Mouse (Mus musculus) embryonic fibroblast, embryonic 13.5 days (primary cell): Measurements from ENCODE around the gene Cntnap4. TPM values are rescaled to one million over a fixed set of nuclear protein-coding genes. Genes with fewer than 3 reads are reported as not detected.

Source experiments
- H3K27ac ChIP-seq: 2 replicates; pipeline ENCODE4 v1.5.1; 2012; ENCODE audit warnings: low read length, control low read depth, inconsistent platforms; ENCODE audit not compliant: insufficient read depth
- H3K4me1 ChIP-seq: 2 replicates; pipeline ENCODE4 v1.6.1; 2011; ENCODE audit warnings: low read length; ENCODE audit not compliant: control insufficient read depth, insufficient read depth
- H3K4me3 ChIP-seq: 2 replicates; pipeline ENCODE4 v1.5.1; 2011; ENCODE audit warnings: mild to moderate bottlenecking, control low read depth, low read length; ENCODE audit not compliant: insufficient read depth
- CTCF ChIP-seq: IDR thresholded peaks from 2 replicates; pipeline ENCODE4 v1.5.1; 2011; ENCODE audit warnings: mild to moderate bottlenecking, control low read depth, low read length, moderate library complexity, borderline replicate concordance; ENCODE audit not compliant: insufficient read depth
- POLR2A ChIP-seq: IDR thresholded peaks from 2 replicates; pipeline ENCODE4 v1.6.1; 2011; ENCODE audit warnings: low read depth, mild to moderate bottlenecking, control low read depth, low read length, moderate library complexity
- polyA plus RNA-seq: library from polyadenylated mRNA; stranded (reverse); fragments of >200 nt; gene quantifications from 2 replicates; pipeline ENCODE4 v1.2.4, GENCODE M21; 2011; ENCODE audit warnings: low read depth; ENCODE audit not compliant: missing spikeins, insufficient read length

Gene Cntnap4
- polyA plus RNA-seq, 1 experiment = not detected

DNA sequence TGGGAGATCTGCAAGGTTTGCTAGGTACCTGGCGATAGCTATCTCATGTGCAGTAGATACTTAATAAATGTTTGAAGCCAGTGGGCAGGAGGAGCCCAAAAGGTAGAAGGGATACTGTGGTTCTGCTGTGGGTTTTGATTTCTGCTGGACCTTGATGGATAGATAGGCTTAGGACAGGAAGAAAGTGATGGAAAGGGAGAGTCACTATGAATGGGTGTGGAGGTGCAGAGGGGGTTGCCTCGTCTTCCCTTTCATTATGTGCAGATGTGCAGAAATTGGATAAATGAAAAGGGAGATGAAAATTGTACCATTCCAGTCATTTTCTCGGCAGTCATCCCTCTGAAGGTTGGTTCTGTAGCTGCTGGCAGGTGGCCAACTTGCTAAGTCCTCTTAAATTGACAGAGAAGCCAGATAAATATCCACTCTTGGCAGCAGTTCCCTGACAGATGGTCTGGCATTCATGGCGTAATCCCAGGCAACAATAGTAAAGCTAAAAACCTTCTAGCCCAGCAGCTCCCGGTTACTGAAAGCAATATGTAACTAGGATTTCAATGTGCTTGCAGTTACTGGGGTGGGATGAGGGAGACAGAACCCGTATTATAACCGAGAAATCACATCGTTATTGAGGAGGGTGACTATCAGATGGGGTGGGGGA lies 336.7 kb downstream of the Cntnap4 start:
- H3K27ac ChIP-seq = no peak overlapping the region; the same call in 1 of the 2 replicates
- H3K4me1 ChIP-seq = peaks cover 8% of the 10 kb centered on the region
- TF ChIP-seq POLR2A (no peak), CTCF (no peak)
- no peak overlapping the region for H3K4me3 ChIP-seq

DNA sequence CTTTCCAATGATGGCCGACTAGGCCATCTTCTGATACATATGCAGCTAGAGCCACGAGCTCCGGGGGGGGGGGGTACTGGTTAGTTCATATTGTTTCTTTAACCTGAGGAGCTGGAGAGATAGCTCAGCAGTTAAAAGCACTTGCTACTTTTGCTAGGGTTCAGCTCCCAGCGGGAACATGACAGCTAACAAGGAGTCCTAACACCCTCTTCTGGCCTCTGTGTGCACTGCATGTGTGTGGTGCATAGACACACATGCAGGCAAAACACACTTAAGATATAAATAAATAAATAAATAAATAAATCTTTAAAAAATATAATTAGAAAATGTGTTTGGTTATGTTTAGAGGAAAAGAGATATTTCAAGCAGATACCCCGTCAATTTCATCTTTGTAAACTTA lies 339.7 kb downstream of the Cntnap4 start:
- Histone ChIP-seq H3K27ac (no peak overlapping the region), H3K4me1 (peaks cover 8% of the 10 kb centered on the region), H3K4me3 (no peak overlapping the region)
- TF ChIP-seq POLR2A = no peak

DNA sequence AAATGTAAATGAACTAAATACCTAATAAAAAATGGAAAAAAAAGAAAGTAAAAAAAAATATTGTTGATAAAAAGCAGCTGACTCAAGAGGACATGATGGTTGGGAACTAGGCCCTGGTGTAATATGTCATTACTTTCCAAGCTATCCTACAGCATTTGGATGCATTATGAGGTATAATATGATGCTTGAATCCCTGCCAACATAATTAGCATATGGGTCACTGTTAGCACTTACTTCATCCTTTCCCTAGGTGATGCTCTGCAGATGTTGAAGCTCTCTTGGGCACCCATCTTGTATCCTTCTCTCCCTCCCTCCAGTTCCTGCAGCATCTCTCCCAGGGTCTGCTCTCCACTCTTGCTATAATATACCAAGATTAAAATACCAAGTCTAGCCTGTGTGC lies 341.6 kb downstream of the Cntnap4 start:
- no peak overlapping the region for H3K27ac ChIP-seq
- no peak overlapping the region for H3K4me3 ChIP-seq
- no peak for TF ChIP-seq POLR2A
- TF ChIP-seq CTCF = no peak

GRCm38 (mm10) chr8:112922151-112922550 lies 352.3 kb downstream of the Cntnap4 start:
- no peak overlapping the region for H3K27ac ChIP-seq
- H3K4me1 ChIP-seq = no peaks in the 10 kb centered on the region
- no peak overlapping the region for H3K4me3 ChIP-seq
- no peak for TF ChIP-seq POLR2A
- no peak for TF ChIP-seq CTCF

More for the DNA sequence above, 341.6 kb downstream of the Cntnap4 start:
- peaks cover 6% of the 10 kb centered on the region for H3K4me1 ChIP-seq

DNA sequence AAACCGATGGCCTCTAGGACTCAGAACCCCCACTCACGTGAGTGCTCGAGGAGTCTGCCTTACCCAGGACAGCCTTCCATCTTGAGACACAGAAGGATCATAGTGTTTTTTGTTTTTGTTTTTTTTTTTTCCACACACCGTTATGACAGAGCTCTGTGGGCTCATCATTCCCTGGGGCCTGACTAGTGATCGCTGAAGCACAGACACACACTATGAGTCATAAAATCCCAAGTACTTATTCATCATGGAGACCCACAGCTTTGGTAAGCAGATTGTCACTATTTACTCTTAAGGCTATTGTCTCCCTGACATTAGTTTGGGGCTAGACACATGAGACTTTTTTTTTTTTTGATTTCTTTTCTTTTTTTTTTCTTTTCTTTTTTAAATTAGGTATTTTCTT lies 352.9 kb downstream of the Cntnap4 start:
- no peak overlapping the region for H3K4me3 ChIP-seq
- TF ChIP-seq POLR2A (no peak), CTCF (no peak)

More for the DNA sequence above, 352.9 kb downstream of the Cntnap4 start:
- Histone ChIP-seq H3K4me1 (no peaks in the 10 kb centered on the region), H3K27ac (no peak overlapping the region)
